Mouse (Mus musculus): ENCODE results near the gene Fam13c.

Fam13c gene

DNA sequence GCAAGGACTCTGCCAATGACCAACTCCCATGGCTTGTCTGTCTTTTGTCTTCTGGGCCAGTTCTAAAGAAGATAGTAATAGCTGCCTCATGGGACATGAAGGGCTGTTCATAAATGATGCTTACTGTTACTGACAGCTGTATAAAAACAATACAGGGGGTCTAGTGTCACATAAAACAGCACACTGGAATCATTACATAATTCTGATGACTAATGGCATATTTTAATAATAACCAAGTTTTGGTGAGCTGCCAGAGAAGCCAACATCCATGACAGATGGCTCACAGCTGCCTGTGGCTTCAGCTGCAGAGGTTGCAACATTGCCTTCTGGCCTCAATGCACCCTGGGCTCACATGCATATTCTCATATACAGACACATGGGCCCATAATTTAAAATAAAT, 56.7 kb downstream of the Fam13c start:
- Histone ChIP-seq H3K4me3 (replicated peaks; ENCODE audit: low read length) (no peak overlapping the region), H3K36me3 (ENCODE audit: insufficient read depth, low read length) (no peaks in the 10 kb centered on the region), H3K27me3 (ENCODE audit: insufficient read depth, low read length) (no peaks in the 10 kb centered on the region), H3K9me3 (ENCODE audit: low read length) (peaks cover 3% of the 10 kb centered on the region; the same call in 1 of the 2 replicates), H3K4me1 (replicated peaks; ENCODE audit: low read depth, low read length) (0 out of 2 replicates have a peak, but pooled peaks cover 2% of the 10 kb centered on the region)
- TF ChIP-seq CTCF (conservative IDR thresholded peaks at IDR 0.05; ENCODE audit: low read length) (no peak), POU5F1 (IDR thresholded peaks at IDR 0.05; ENCODE audit: borderline replicate concordance, low read length) (no peak), NANOG (IDR thresholded peaks at IDR 0.05; ENCODE audit: borderline replicate concordance, low read length) (no peak)

DNA sequence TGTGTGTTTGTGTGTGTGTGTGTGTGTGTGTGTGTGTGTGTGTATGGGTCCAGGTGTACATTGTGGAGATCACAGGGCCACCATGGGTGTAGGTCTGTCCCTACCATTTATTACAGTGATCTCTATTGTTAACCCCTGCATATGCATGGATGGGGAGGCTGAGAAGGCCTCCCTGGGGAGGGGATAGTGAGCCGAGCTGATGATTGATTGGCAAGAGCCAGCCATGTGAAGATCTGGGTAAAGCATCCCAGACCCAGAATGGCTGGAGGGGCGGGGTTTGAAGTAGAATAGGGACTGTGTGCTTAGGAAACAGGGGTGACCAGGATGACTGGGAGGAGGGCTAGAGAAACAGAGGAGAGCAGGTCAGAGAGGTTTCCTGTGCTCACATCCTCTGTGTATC, 58.0 kb downstream of the Fam13c start:
- TF ChIP-seq POU5F1 (IDR thresholded peaks at IDR 0.05; ENCODE audit: borderline replicate concordance, low read length) (no peak), CTCF (conservative IDR thresholded peaks at IDR 0.05; ENCODE audit: low read length) (no peak)
- H3K9me3 ChIP-seq (ENCODE audit: low read length), result peaks cover 5% of the 10 kb centered on the region; the same call in 1 of the 2 replicates
- no peaks in the 10 kb centered on the region for H3K36me3 ChIP-seq (ENCODE audit: insufficient read depth, low read length)
- no peaks in the 10 kb centered on the region for H3K27me3 ChIP-seq (ENCODE audit: insufficient read depth, low read length)
- H3K4me1 ChIP-seq (replicated peaks; ENCODE audit: low read depth, low read length), result 0 out of 2 replicates have a peak, but pooled peaks cover 2% of the 10 kb centered on the region
- no peak overlapping the region for H3K4me3 ChIP-seq (replicated peaks; ENCODE audit: low read length)

DNA sequence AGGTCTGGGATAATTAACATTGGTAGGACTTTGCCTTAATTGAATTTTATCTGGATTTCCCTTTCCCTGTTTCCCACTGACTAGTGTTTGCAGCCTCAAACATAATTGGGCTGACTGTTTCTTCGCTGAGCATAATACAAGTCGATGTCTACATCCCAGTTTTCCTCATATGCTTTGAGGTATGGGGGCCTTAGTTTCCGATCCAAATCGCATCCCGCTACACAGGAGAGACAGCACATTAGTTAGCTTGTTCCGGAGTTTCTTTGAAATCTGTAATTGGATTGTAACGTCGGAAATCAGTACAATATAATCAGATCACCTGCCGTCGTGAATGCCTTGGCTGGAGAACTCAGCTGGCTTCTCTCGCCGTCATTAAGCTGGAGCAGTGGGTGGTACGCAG, 59.0 kb downstream of the Fam13c start:
- Histone ChIP-seq H3K4me3 (replicated peaks; ENCODE audit: low read length) (no peak overlapping the region), H3K9me3 (ENCODE audit: low read length) (peaks cover 5% of the 10 kb centered on the region; the same call in 1 of the 2 replicates), H3K27me3 (ENCODE audit: insufficient read depth, low read length) (no peaks in the 10 kb centered on the region), H3K4me1 (replicated peaks; ENCODE audit: low read depth, low read length) (0 out of 2 replicates have a peak, but pooled peaks cover 2% of the 10 kb centered on the region), H3K36me3 (ENCODE audit: insufficient read depth, low read length) (no peaks in the 10 kb centered on the region)
- no peak for TF ChIP-seq POU5F1 (IDR thresholded peaks at IDR 0.05; ENCODE audit: borderline replicate concordance, low read length)
- no peak for TF ChIP-seq NANOG (IDR thresholded peaks at IDR 0.05; ENCODE audit: borderline replicate concordance, low read length)
- TF ChIP-seq CTCF (conservative IDR thresholded peaks at IDR 0.05; ENCODE audit: low read length), result no peak

DNA sequence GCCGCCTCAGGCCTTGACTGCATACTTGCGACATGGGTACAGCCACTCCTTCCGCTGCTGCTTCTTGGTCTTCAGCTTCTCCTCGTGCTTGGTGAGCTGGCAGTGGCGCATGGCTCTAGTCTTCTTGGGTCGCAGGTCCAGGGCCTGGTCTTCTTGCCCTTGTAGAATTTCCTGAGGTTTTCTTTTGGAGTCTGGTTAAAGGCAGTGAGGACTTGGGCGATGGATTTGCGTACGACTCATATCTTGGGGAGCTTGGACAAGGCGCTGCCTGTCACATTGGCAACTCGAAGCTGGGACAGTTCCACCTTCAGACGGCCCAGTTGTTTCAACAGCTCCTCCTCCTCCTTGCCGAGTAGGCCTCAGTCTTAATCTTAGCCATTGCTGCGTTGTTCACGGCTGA, 64.6 kb downstream of the Fam13c start:
- Histone ChIP-seq H3K9me3 (ENCODE audit: low read length) (peaks cover 8% of the 10 kb centered on the region; the same call in 1 of the 2 replicates), H3K4me1 (replicated peaks; ENCODE audit: low read depth, low read length) (peaks cover 19% of the 10 kb centered on the region), H3K27me3 (ENCODE audit: insufficient read depth, low read length) (no peaks in the 10 kb centered on the region), H3K36me3 (ENCODE audit: insufficient read depth, low read length) (no peaks in the 10 kb centered on the region), H3K4me3 (replicated peaks; ENCODE audit: low read length) (no peak overlapping the region)
- TF ChIP-seq POU5F1 (IDR thresholded peaks at IDR 0.05; ENCODE audit: borderline replicate concordance, low read length), result no peak
- TF ChIP-seq NANOG (IDR thresholded peaks at IDR 0.05; ENCODE audit: borderline replicate concordance, low read length), result no peak
- TF ChIP-seq CTCF (conservative IDR thresholded peaks at IDR 0.05; ENCODE audit: low read length), result no peak

DNA sequence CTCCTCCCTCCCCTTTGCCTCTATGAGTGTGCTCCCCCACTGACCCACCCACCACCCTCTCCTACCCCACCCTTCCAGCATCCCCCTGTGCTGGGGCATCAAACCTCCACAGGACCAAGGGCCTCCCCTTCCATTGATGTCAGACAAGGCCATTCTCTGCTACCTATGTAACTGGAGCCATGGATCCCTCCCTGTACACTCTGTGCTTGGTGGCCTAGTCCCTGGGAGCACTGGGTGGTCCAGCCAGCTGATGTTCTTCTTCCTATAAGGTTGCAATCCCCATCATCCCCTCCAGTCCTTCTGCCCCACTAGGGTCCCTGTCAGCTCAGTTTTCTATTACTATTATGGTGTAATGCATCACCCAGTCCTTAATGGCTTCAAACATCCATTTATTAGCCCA, 65.1 kb downstream of the Fam13c start:
- no peaks in the 10 kb centered on the region for H3K36me3 ChIP-seq (ENCODE audit: insufficient read depth, low read length)
- H3K4me1 ChIP-seq (replicated peaks; ENCODE audit: low read depth, low read length), result peaks cover 19% of the 10 kb centered on the region
- no peaks in the 10 kb centered on the region for H3K27me3 ChIP-seq (ENCODE audit: insufficient read depth, low read length)
- TF ChIP-seq NANOG (IDR thresholded peaks at IDR 0.05; ENCODE audit: borderline replicate concordance, low read length), result no peak
- no peak for TF ChIP-seq CTCF (conservative IDR thresholded peaks at IDR 0.05; ENCODE audit: low read length)
- TF ChIP-seq POU5F1 (IDR thresholded peaks at IDR 0.05; ENCODE audit: borderline replicate concordance, low read length), result no peak
- H3K4me3 ChIP-seq (replicated peaks; ENCODE audit: low read length), result no peak overlapping the region
- H3K9me3 ChIP-seq (ENCODE audit: low read length), result peaks cover 8% of the 10 kb centered on the region; the same call in 1 of the 2 replicates

DNA sequence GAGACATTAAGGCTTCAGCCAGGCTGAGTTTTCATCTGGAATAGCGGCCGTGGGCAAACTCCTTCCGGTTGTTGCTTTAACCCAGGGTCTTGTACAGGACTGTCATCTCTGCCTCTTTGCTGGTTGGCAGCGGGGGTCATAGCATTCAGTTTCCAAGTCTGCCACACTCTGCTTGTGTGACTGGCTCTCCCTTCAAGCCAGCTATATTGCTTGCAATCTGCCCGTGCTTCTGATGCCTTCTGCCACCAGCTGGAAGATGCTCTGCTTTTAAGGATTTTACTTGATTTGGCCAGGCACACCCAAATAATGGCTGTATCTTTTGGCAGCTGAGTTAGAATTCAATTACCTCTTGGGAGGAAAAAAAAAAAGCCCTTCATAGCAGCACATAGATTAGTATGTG, 65.6 kb downstream of the Fam13c start:
- Histone ChIP-seq H3K27me3 (ENCODE audit: insufficient read depth, low read length) (no peaks in the 10 kb centered on the region), H3K9me3 (ENCODE audit: low read length) (peaks cover 8% of the 10 kb centered on the region; the same call in 1 of the 2 replicates), H3K4me3 (replicated peaks; ENCODE audit: low read length) (no peak overlapping the region), H3K4me1 (replicated peaks; ENCODE audit: low read depth, low read length) (peaks cover 19% of the 10 kb centered on the region), H3K36me3 (ENCODE audit: insufficient read depth, low read length) (no peaks in the 10 kb centered on the region)
- TF ChIP-seq POU5F1 (IDR thresholded peaks at IDR 0.05; ENCODE audit: borderline replicate concordance, low read length) (no peak), CTCF (conservative IDR thresholded peaks at IDR 0.05; ENCODE audit: low read length) (no peak), NANOG (IDR thresholded peaks at IDR 0.05; ENCODE audit: borderline replicate concordance, low read length) (no peak)

DNA sequence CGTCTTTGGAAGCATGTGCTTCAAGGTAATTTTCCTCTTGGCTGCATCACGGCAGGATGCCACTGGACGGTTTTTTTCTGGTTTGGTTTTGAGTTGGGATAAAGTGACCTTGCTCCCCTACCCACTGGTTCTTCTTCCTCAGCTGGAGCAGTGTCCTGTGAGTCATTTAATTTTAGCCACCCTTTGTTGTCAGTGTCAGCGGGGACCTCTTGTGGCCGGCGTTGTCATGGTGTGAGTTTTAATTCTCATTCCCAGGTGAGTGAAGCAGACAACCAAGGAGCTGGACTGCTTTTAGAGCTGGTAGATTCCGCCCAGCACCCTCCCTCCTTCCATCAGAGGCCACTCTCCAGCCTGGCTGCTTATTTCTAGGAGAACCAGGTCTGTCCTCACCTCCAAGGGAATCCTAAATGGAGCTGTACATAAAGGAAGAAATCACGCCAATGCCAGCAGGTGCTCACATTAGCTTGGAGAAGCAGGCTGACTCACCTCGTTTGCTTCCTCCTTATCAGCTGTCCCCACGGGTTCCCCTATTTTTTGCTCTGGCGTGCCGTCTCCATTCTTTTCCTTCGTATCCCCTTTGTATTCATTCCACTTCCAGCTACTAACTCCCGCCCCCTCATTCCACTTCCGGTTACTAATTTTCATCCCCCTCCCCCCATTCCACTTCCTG, 66.4 kb downstream of the Fam13c start:
- Histone ChIP-seq H3K9me3 (ENCODE audit: low read length) (peaks cover 8% of the 10 kb centered on the region; the same call in 1 of the 2 replicates), H3K4me1 (replicated peaks; ENCODE audit: low read depth, low read length) (peaks cover 19% of the 10 kb centered on the region), H3K36me3 (ENCODE audit: insufficient read depth, low read length) (no peaks in the 10 kb centered on the region), H3K27me3 (ENCODE audit: insufficient read depth, low read length) (no peaks in the 10 kb centered on the region), H3K4me3 (replicated peaks; ENCODE audit: low read length) (peak overlapping the region; percentile 43; the same call in 1 of the 2 replicates)
- TF ChIP-seq NANOG (IDR thresholded peaks at IDR 0.05; ENCODE audit: borderline replicate concordance, low read length) (no peak), CTCF (conservative IDR thresholded peaks at IDR 0.05; ENCODE audit: low read length) (no peak)

DNA sequence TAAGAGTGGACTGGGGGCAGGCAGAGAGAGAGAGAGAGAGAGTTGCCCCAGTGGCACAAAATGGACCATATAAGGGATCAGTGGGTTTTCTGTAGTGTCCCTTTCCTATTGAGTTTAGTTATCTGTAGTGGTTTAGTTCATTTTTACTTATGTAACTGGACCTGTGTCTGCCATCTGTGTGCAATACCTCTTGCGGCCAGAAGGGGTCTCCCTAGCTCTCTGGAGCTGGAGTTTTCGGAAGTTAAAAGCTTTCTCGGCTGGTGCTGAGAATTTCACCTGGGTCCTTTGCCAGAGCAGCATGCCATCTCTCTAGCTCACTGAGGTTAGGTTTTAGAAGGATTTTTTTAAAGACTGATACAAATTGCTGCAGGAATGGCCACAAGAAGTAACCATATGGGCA, 67.6 kb downstream of the Fam13c start:
- Histone ChIP-seq H3K36me3 (ENCODE audit: insufficient read depth, low read length) (no peaks in the 10 kb centered on the region), H3K27me3 (ENCODE audit: insufficient read depth, low read length) (no peaks in the 10 kb centered on the region), H3K4me1 (replicated peaks; ENCODE audit: low read depth, low read length) (peaks cover 19% of the 10 kb centered on the region), H3K4me3 (replicated peaks; ENCODE audit: low read length) (no peak overlapping the region), H3K9me3 (ENCODE audit: low read length) (peaks cover 3% of the 10 kb centered on the region; the same call in 1 of the 2 replicates)
- TF ChIP-seq CTCF (conservative IDR thresholded peaks at IDR 0.05; ENCODE audit: low read length) (peak; percentile 84), NANOG (IDR thresholded peaks at IDR 0.05; ENCODE audit: borderline replicate concordance, low read length) (no peak)

DNA sequence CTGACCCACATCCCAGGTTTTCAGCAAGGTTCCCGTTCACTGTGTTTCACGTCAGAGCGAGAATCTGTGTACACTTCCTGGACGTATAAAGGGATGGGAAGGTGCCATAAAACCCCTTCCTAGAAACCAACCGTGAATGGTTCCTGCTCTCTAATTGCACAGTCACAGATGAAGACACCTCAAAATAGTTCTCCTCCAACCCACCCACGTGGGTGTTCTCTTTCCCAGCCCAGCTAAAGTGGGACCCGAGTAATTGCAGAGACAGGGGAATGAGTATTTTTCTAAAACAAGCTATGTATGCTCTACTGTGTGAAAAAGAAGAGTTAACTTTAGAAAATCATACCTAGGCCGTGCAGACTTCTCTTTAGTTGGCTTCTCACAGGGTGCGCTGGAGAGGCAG, 74.6 kb downstream of the Fam13c start:
- H3K4me1 ChIP-seq (replicated peaks; ENCODE audit: low read depth, low read length), result peaks cover 10% of the 10 kb centered on the region
- TF ChIP-seq NANOG (IDR thresholded peaks at IDR 0.05; ENCODE audit: borderline replicate concordance, low read length) (no peak), CTCF (conservative IDR thresholded peaks at IDR 0.05; ENCODE audit: low read length) (no peak), POU5F1 (IDR thresholded peaks at IDR 0.05; ENCODE audit: borderline replicate concordance, low read length) (no peak)
- H3K36me3 ChIP-seq (ENCODE audit: insufficient read depth, low read length), result no peaks in the 10 kb centered on the region
- H3K4me3 ChIP-seq (replicated peaks; ENCODE audit: low read length), result no peak overlapping the region
- H3K9me3 ChIP-seq (ENCODE audit: low read length), result no peaks in the 10 kb centered on the region; the same call in 1 of the 2 replicates
- H3K27me3 ChIP-seq (ENCODE audit: insufficient read depth, low read length), result peaks cover 19% of the 10 kb centered on the region

Measured in E14TG2a.4 (cell line).